Mouse (Mus musculus) hindbrain, postnatal 0 days (tissue): ENCODE measurements around the gene Ccl12. TPM values are rescaled to one million over a fixed set of nuclear protein-coding genes. Genes with fewer than 3 reads are reported as not detected.

Experiments used
- ATAC-seq: fragments of 200-750 bp; cut with Nextera tagmentation; 2 replicates; pipeline ENCODE4 v1.8.0; 2017; ENCODE audit warnings: mild to moderate bottlenecking, moderate TSS enrichment, moderate library complexity
- DNase-seq: peaks from one replicate; pipeline ENCODE4 v3.0.0-alpha.2; 2015; ENCODE audit warnings: low spot score
- H3K27ac ChIP-seq: fragments of 300-500 bp; sonication (generic); 2 replicates; pipeline ENCODE4 v1.5.1; 2014; ENCODE audit warnings: mild to moderate bottlenecking
- H3K27me3 ChIP-seq: fragments of 300-500 bp; sonication (generic); 2 replicates; pipeline ENCODE4 v1.6.1; 2014; ENCODE audit warnings: low read length, mixed read lengths; ENCODE audit not compliant: insufficient read depth
- H3K36me3 ChIP-seq: fragments of 300-500 bp; sonication (generic); 2 replicates; pipeline ENCODE4 v1.6.1; 2014; ENCODE audit warnings: low read length, mixed read lengths; ENCODE audit not compliant: insufficient read depth
- H3K4me1 ChIP-seq: fragments of 300-500 bp; sonication (generic); 2 replicates; pipeline ENCODE4 v1.6.1; 2014; ENCODE audit warnings: antibody characterized with exemption, low read length, mixed read lengths; ENCODE audit not compliant: insufficient read depth
- H3K4me2 ChIP-seq: fragments of 300-500 bp; sonication (generic); 2 replicates; pipeline ENCODE4 v1.6.1; 2014; ENCODE audit warnings: low read depth, mild to moderate bottlenecking, low read length, moderate library complexity, mixed read lengths
- H3K4me3 ChIP-seq: fragments of 300-500 bp; sonication (generic); 2 replicates; pipeline ENCODE4 v1.5.1; 2014; ENCODE audit warnings: low read length
- H3K9ac ChIP-seq: fragments of 300-500 bp; sonication (generic); replicated peaks from 2 replicates; pipeline ENCODE4 v1.6.1; 2014; ENCODE audit warnings: mild to moderate bottlenecking, low read length, moderate library complexity, mixed read lengths
- H3K9me3 ChIP-seq: fragments of 300-500 bp; sonication (generic); 2 replicates; pipeline ENCODE4 v1.6.1; 2016; ENCODE audit warnings: low read length, mixed read lengths
- CTCF ChIP-seq: IDR thresholded peaks from 2 replicates; pipeline ENCODE4 v1.5.1; 2016; ENCODE audit warnings: antibody characterized with exemption, control low read depth, low read depth
- WGBS: fragments of 180-500 bp; shearing (Covaris S2); extraction: QIAGEN DNeasy Blood & Tissue Kit; methylation state at CpG from one replicate; pipeline ENCODE4 v1.1.7; 2014; 5-methylcytosine and 5-hydroxymethylcytosine counted together
- polyA plus RNA-seq: library from polyadenylated mRNA; unstranded; fragments of >200 nt; fragmentation: Nextera tagmentation; extraction: Ambion mirVana; gene quantifications from 2 replicates; pipeline ENCODE4 v1.2.1, GENCODE M21; 2015
- total RNA-seq: library from RNA; depleted of rRNA; stranded (reverse); fragments of >200 nt; gene quantifications from 2 replicates; pipeline ENCODE4 v1.2.3, GENCODE M21; 2014; rRNA removed

Gene Ccl12
- total RNA-seq (0.52 and 4.9 TPM in 2 replicates), polyA plus RNA-seq (7.7 and 8.0 TPM in 2 replicates)

DNA sequence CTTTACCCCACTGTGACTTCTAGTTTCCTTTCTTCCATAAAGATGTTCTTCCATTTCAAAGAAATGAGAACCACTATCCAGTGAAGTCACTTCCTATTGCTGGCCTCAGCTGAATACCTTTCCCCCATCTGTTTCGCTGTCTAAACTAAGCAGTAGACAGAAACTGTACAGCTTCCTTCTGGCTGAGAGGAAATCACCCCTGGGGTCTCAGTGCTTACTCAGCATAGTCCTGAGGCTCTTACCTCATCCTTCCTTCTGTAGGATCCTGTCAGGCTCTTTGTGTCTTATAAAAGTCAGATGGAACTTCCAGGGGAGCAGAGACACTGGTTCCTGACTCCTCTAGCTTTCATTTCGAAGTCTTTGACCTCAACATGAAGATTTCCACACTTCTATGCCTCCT, at the start of gene Ccl12:
Gene Ccl12, plus strand, starts transcription at position 317 of the 400 bp plus-strand sequence.
- ATAC-seq (no peak), DNase-seq (no peak)
- Histone ChIP-seq H3K9me3 (no peaks in the 10 kb centered on the region), H3K4me2 (no peak within 1 kb of the TSS), H3K9ac (no peak within 1 kb of the TSS), H3K27me3 (no peaks in the 10 kb centered on the region), H3K27ac (no peak within 1 kb of the TSS), H3K4me3 (no peak within 1 kb of the TSS), H3K4me1 (no peaks in the 10 kb centered on the region), H3K36me3 (no peaks in the 10 kb centered on the region)
- no peak for TF ChIP-seq CTCF
- WGBS: 63% methylated on average over 2 of the region's 2 CpGs

DNA sequence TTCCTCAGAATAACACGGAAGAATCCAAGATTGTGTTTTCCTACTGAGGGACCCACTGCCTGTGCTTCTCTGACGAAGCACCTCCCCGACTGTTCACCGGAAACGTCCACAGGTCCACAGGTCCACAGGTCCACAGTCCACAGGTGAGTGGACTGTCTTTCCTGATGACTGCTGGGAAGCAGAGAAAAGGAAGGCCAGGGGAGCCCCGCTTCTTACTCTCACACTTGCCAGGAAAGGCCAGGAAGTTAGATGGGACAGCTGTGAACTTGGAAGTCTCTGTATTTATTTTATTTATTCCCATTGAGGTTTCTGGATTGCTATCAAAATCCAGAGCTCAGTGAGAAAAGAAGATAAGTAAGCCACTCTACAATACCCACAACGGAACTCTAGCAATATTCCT, 47.8 kb upstream of the Ccl12 start:
- no peak overlapping the region for H3K4me2 ChIP-seq
- 92% methylated on average over 7 of the region's 7 CpGs for WGBS
- ATAC-seq (no peak), DNase-seq (no peak)
- H3K9me3 ChIP-seq: no peaks in the 10 kb centered on the region
- no peaks in the 10 kb centered on the region for H3K4me1 ChIP-seq
- H3K27me3 ChIP-seq: no peaks in the 10 kb centered on the region
- H3K36me3 ChIP-seq: no peaks in the 10 kb centered on the region
- no peak overlapping the region for H3K27ac ChIP-seq
- H3K4me3 ChIP-seq: no peak overlapping the region
- no peak overlapping the region for H3K9ac ChIP-seq
- TF ChIP-seq CTCF: no peak

DNA sequence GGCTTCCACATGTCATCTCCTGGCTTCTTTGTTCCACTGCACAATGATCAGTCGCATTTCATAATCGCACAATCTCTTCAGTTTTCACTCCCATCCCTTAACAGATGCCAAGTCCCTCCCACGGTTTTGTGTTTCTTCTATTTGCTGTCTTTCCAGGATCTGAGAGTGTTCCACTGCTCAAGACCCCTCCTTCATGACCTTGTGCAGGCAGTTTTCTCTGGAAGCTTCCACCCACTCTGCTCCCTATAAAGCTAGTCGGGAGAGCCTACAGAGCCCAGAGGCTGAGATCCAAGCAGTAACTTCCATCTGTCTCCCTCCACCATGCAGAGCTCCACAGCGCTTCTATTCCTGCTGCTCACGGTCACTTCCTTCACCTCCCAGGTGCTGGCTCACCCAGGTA, 44.0 kb upstream of the Ccl12 start, which contains the start of gene Ccl11:
Gene Ccl11, plus strand, starts transcription at position 178 of the 400 bp plus-strand sequence.
- Histone ChIP-seq H3K36me3 (no peaks in the 10 kb centered on the region), H3K9ac (no peak within 1 kb of the TSS), H3K4me1 (no peaks in the 10 kb centered on the region), H3K9me3 (no peaks in the 10 kb centered on the region), H3K4me3 (no peak within 1 kb of the TSS), H3K27ac (no peak within 1 kb of the TSS), H3K27me3 (no peaks in the 10 kb centered on the region), H3K4me2 (no peak within 1 kb of the TSS)
- ATAC-seq (no peak), DNase-seq (no peak)
- no peak for TF ChIP-seq CTCF
- 72% methylated on average over 6 of the region's 6 CpGs for WGBS

DNA sequence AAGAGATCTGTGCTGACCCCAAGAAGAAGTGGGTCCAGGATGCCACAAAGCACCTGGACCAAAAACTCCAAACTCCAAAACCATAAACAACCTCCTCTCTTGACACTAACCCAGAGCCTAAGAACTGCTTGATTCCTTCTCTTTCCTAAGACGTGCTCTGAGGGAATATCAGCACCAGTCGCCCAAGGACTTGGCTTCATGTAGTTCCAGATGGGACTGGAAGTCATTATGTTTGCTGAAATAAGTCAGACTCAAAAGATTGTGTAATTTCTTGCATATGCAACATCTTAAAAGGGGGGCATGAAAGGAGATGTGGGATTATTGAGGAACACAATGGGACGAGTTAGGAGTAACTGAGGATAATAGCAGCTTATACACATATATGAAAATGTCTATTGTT, 39.4 kb upstream of the Ccl12 start:
- H3K9ac ChIP-seq: no peak overlapping the region
- H3K36me3 ChIP-seq: no peaks in the 10 kb centered on the region
- no peak for TF ChIP-seq CTCF
- H3K27me3 ChIP-seq: no peaks in the 10 kb centered on the region
- H3K27ac ChIP-seq: no peak overlapping the region
- H3K4me2 ChIP-seq: no peak overlapping the region
- WGBS: 82% methylated on average over 3 of the region's 3 CpGs
- no peaks in the 10 kb centered on the region for H3K4me1 ChIP-seq
- ATAC-seq (no peak), DNase-seq (no peak)
- no peaks in the 10 kb centered on the region for H3K9me3 ChIP-seq
- no peak overlapping the region for H3K4me3 ChIP-seq

DNA sequence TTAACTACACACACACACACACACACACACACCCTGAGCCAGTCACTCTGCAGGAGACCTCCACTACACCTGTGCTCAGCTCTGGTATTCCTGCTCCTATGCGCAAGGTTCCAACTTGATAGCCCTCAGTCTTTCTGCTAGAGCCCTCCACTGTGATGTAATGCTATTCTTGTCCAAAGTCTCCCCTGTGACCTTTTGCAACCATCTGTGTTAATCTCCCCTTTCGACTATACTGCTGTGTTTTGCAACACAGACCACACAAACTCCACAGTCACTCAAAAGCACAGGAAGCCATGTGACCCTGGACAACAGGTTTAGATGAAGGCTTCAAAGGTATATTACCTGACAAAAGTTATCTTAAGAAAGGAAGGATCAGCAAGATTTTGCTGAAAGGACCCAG, 38.2 kb upstream of the Ccl12 start:
- Histone ChIP-seq H3K4me2 (no peak overlapping the region), H3K27me3 (no peaks in the 10 kb centered on the region), H3K36me3 (no peaks in the 10 kb centered on the region), H3K4me3 (no peak overlapping the region), H3K9me3 (no peaks in the 10 kb centered on the region), H3K9ac (no peak overlapping the region), H3K27ac (no peak overlapping the region), H3K4me1 (no peaks in the 10 kb centered on the region)
- TF ChIP-seq CTCF: no peak
- DNase-seq (no peak), ATAC-seq (no peak)
- 87% methylated on average over 2 of the region's 2 CpGs for WGBS

DNA sequence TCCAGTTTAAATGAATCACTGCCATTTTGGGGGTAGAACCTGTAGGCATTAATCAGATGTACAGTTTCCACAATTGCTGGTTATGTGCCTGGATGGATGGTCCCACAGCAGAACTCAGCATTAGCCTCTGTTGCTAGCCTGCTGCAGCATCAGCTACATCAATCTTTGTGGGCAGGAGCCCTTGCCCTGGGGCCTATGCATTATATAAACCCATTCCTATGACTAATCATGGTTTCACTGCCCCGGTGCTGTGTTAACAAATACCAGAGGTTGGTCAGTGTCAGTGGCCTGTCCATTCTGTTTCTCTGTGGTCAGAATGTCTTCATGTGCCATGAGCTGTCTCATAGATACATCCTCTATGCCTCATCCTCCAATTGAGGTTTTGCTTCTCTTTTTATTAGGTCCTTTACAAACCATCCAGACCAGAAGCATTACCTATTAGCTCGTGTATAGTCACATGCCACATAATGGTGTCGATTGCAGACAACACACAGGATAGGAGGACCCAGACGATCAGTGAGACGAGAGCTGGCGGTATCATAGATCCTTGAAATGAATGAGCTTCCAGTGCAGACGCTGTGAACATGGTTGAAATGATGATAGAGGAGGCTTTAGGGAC, 34.6 kb upstream of the Ccl12 start:
- Histone ChIP-seq H3K36me3 (no peaks in the 10 kb centered on the region), H3K4me1 (no peaks in the 10 kb centered on the region), H3K9me3 (no peaks in the 10 kb centered on the region), H3K9ac (no peak overlapping the region), H3K4me3 (no peak overlapping the region), H3K27ac (no peak overlapping the region), H3K4me2 (no peak overlapping the region), H3K27me3 (no peaks in the 10 kb centered on the region)
- WGBS: 81% methylated on average over 7 of the region's 7 CpGs
- ATAC-seq: no peak
- DNase-seq: no peak
- TF ChIP-seq CTCF: no peak

DNA sequence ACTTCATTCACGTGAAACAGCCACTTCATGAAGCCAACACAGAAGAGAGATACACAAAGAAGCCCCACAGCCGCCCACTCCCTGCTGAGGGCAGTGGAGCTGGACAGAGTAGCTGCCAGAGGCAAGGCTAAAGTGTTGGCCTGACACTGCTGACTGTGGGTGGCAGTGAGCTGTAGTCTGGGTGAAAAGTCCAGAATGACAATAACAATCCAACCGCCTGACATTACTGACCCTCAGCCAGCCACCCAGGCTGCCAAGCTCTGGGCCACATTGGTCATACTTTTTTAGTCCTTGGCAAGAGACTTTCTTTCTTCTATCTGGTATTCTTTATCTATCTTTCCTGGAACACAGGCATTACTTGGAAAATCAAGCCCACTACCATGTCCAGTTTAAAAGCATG, 30.6 kb upstream of the Ccl12 start:
- no peak for TF ChIP-seq CTCF
- no peaks in the 10 kb centered on the region for H3K9me3 ChIP-seq
- 40% methylated on average over 3 of the region's 3 CpGs for WGBS
- H3K27ac ChIP-seq: no peak overlapping the region
- DNase-seq (no peak), ATAC-seq (no peak)
- H3K27me3 ChIP-seq: no peaks in the 10 kb centered on the region
- H3K4me1 ChIP-seq: no peaks in the 10 kb centered on the region
- no peaks in the 10 kb centered on the region for H3K36me3 ChIP-seq
- H3K4me3 ChIP-seq: no peak overlapping the region
- no peak overlapping the region for H3K4me2 ChIP-seq
- H3K9ac ChIP-seq: no peak overlapping the region
